Mouse (Mus musculus) right cerebral cortex, adult 18-20 months (tissue): ENCODE results near the gene Stox2.
A peak's percentile ranks its signal among the peaks of the same experiment; 100 is the strongest.

ENCODE experiments used
- DNase-seq: peaks from one replicate; pipeline ENCODE4 v3.0.0; 2022; ENCODE audit warnings: mixed read lengths

The Stox2 gene

GRCm38 (mm10) chr8:47178785-47179184, 267.4 kb downstream of the Stox2 start:
- no peak for DNase-seq

- no peak for DNase-seq
Measured at GRCm38 (mm10) chr8:47173823-47174222, 272.3 kb downstream of the Stox2 start.

GRCm38 (mm10) chr8:47172848-47173247, 273.3 kb downstream of the Stox2 start:
- no peak for DNase-seq

GRCm38 (mm10) chr8:47160688-47161087, 285.5 kb downstream of the Stox2 start:
- peak; percentile 49 for DNase-seq

- DNase-seq, result no peak
Measured at GRCm38 (mm10) chr8:47154521-47154920, 291.6 kb downstream of the Stox2 start.

- DNase-seq, result no peak
Measured at GRCm38 (mm10) chr8:47145258-47145657, 300.9 kb downstream of the Stox2 start.

GRCm38 (mm10) chr8:47136047-47136446, 310.1 kb downstream of the Stox2 start:
- no peak for DNase-seq

- no peak for DNase-seq
Measured at GRCm38 (mm10) chr8:47135586-47135985, 310.6 kb downstream of the Stox2 start.

GRCm38 (mm10) chr8:47134736-47135135, 311.4 kb downstream of the Stox2 start:
- DNase-seq, result no peak

- DNase-seq, result no peak
Measured at GRCm38 (mm10) chr8:47133381-47133780, 312.8 kb downstream of the Stox2 start.
